Mouse (Mus musculus): ENCODE results near the gene R3hdm1. TPM values are rescaled to one million over a fixed set of nuclear protein-coding genes. Genes with fewer than 3 reads are reported as not detected.

The R3hdm1 gene
- polyA plus RNA-seq, 1 experiment: 32.6 TPM

DNA sequence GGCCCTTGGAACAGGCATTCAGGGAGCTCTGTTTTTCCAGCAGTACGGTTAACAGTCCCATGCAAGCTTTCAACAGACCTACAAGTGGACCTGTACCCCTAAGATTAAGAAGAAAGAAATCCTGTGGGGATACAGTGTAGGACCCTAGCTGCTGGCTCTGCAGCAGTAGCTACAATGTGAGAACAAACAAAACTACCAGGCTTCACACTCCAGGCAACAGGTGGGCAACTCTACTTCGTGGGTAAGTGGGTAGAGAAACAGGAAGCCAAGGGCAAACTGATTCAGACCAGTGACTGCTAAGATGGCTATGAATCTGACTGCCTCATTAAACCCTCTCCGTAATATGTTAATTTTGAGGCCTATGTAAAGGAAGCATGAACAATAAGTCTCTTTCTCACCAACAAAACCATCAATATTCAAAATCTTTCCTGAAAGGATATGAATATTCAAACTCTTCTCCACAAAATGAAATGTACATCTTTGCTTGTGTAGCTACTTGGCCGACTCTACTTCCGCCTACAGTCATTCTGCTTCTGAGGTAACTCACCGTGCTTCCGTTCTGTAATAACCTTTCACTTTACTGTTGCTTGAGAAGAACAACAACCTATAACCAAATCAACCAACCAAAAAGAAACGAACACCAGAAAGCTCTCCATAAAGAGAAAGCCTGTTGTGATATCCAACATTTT, 26.2 kb upstream of the R3hdm1 start:
- no peak overlapping the region for H3ac ChIP-seq (ENCODE audit: control insufficient read depth, insufficient read length)
- no peak for TF ChIP-seq POLR2A (IDR thresholded peaks at IDR 0.05; ENCODE audit: insufficient read length, low read depth)
- TF ChIP-seq MYOG (IDR thresholded peaks at IDR 0.05; ENCODE audit: control insufficient read depth in 1 of 3, insufficient read depth in 1 of 3, insufficient read length in 2 of 3, low read depth in 2 of 3): no peak
- TF ChIP-seq REST (IDR thresholded peaks at IDR 0.05; ENCODE audit: insufficient read depth, insufficient read length): no peak
- no peak for TF ChIP-seq TCF12 (IDR thresholded peaks at IDR 0.05; ENCODE audit: insufficient read depth, poor library complexity, severe bottlenecking)
- TF ChIP-seq TCF3 (IDR thresholded peaks at IDR 0.05; ENCODE audit: insufficient read length, low read depth): no peak
- peaks cover 4% of the 10 kb centered on the region for H3K36me3 ChIP-seq (ENCODE audit: control insufficient read depth, insufficient read depth)
- H3K79me2 ChIP-seq (ENCODE audit: control insufficient read depth, insufficient read depth): no peaks in the 10 kb centered on the region
- no peak overlapping the region for H3K4me2 ChIP-seq (ENCODE audit: low read depth)
- H3K27me3 ChIP-seq (ENCODE audit: control insufficient read depth, insufficient read depth, insufficient read length): no peaks in the 10 kb centered on the region
- H3K4me3 ChIP-seq: no peak overlapping the region

DNA sequence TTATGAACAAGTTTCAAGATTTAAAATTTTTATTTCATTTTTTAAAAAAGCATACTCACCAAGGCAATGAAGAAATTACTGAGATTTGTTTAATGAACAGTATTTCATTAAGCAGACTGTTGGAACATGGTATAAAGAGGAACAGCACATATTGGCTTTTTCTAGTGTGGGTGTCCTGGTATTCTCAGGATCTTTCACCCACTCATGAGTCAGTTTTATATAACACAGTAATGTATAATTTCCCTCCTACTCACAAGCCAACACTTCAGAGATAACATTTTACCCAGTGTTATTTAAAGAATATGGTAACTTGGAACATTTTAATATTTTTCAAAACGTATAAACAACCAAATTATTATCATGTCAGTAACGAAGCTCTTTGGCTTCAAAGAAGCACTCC, 25.3 kb upstream of the R3hdm1 start:
- H3K79me2 ChIP-seq (ENCODE audit: control insufficient read depth, insufficient read depth): no peaks in the 10 kb centered on the region
- H3ac ChIP-seq (ENCODE audit: control insufficient read depth, insufficient read length): no peak overlapping the region
- H3K27me3 ChIP-seq (ENCODE audit: control insufficient read depth, insufficient read depth, insufficient read length): no peaks in the 10 kb centered on the region
- H3K4me2 ChIP-seq (ENCODE audit: low read depth): no peak overlapping the region
- no peak overlapping the region for H3K4me3 ChIP-seq
- TF ChIP-seq CEBPB (IDR thresholded peaks at IDR 0.05; ENCODE audit: insufficient read depth, poor library complexity, severe bottlenecking) (no peak), E2F4 (IDR thresholded peaks at IDR 0.05; ENCODE audit: insufficient read depth) (no peak), POLR2AphosphoS2 (IDR thresholded peaks at IDR 0.05; ENCODE audit: insufficient read length, low read depth) (no peak), TCF12 (IDR thresholded peaks at IDR 0.05; ENCODE audit: insufficient read depth, poor library complexity, severe bottlenecking) (no peak), USF1 (IDR thresholded peaks at IDR 0.05; ENCODE audit: low read depth) (no peak), TCF3 (IDR thresholded peaks at IDR 0.05; ENCODE audit: insufficient read length, low read depth) (no peak), REST (IDR thresholded peaks at IDR 0.05; ENCODE audit: insufficient read depth, insufficient read length) (no peak)
- peaks cover 4% of the 10 kb centered on the region for H3K36me3 ChIP-seq (ENCODE audit: control insufficient read depth, insufficient read depth)

DNA sequence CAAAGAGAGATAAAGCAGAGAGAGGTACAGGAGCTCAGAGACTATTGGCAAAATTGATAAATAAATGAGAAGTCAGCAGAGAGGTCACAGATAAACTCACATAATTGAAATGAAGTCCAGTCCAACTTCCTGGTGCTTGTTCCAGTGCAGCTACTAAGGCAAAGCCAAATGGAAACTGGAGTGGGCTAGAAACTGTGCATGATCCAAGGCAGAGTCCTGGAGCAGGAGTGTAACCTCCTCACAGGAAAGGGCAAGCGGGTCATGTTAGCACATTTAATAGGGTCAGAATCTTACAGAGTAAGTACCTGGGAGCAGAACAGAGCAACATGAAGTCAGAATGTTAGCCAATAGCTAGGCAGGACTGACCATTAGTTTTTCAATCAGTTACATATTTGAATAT, 24.5 kb upstream of the R3hdm1 start:
- H3K4me2 ChIP-seq (ENCODE audit: low read depth): no peak overlapping the region
- TF ChIP-seq SRF (IDR thresholded peaks at IDR 0.05; ENCODE audit: control insufficient read depth, insufficient read length, low read depth) (no peak), MYOD1 (IDR thresholded peaks at IDR 0.05; ENCODE audit: control insufficient read depth in 1 of 3, insufficient read length in 2 of 3, low read depth in 2 of 3) (no peak), POLR2A (IDR thresholded peaks at IDR 0.05; ENCODE audit: insufficient read length, low read depth) (no peak), TCF12 (IDR thresholded peaks at IDR 0.05; ENCODE audit: insufficient read depth, poor library complexity, severe bottlenecking) (no peak), CEBPB (IDR thresholded peaks at IDR 0.05; ENCODE audit: insufficient read depth, poor library complexity, severe bottlenecking) (no peak), TCF3 (IDR thresholded peaks at IDR 0.05; ENCODE audit: insufficient read length, low read depth) (no peak), USF1 (IDR thresholded peaks at IDR 0.05; ENCODE audit: low read depth) (no peak), E2F4 (IDR thresholded peaks at IDR 0.05; ENCODE audit: insufficient read depth) (no peak), MYOG (IDR thresholded peaks at IDR 0.05; ENCODE audit: control insufficient read depth in 1 of 3, insufficient read depth in 1 of 3, insufficient read length in 2 of 3, low read depth in 2 of 3) (no peak)
- no peak overlapping the region for H3K4me3 ChIP-seq
- H3K27me3 ChIP-seq (ENCODE audit: control insufficient read depth, insufficient read depth, insufficient read length): no peaks in the 10 kb centered on the region
- no peak overlapping the region for H3ac ChIP-seq (ENCODE audit: control insufficient read depth, insufficient read length)
- no peaks in the 10 kb centered on the region for H3K79me2 ChIP-seq (ENCODE audit: control insufficient read depth, insufficient read depth)
- H3K36me3 ChIP-seq (ENCODE audit: control insufficient read depth, insufficient read depth): peaks cover 4% of the 10 kb centered on the region

DNA sequence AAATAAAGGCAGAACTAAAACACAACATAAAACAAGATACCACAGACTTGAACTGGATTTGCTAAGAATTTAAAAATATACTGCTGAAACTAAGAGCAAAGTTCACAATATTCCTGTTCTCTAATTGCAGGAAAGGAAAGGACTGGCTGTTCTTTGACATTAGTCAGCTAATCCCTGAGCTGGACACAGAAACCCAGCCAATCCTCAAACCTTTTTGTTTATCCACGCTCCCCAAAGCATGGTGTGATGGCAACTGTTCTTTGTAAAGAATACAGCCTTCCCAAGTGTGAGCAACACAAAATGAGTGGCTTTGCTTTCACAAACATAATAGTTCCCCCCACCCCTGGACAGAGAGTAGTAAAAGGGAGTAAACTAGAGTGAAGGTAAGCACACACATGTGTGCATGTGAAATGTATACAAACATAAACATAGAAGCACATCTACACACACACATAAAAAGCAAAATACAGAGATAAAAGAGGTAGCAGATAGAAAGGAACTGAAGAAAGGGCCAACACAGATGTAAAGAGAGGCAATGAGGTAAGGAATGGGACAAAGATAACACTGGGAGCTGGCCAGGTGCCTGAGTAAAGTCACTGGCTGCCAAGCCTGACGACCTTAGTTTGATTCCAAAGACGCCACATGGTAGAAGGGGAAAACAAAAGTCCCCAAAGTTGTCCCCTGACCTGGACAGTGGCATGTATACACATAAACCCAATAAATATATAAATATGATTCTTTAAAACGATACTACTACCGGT, 22.0 kb upstream of the R3hdm1 start:
- H3K4me3 ChIP-seq: no peak overlapping the region
- no peak overlapping the region for H3ac ChIP-seq (ENCODE audit: control insufficient read depth, insufficient read length)
- peaks cover 4% of the 10 kb centered on the region for H3K36me3 ChIP-seq (ENCODE audit: control insufficient read depth, insufficient read depth)
- TF ChIP-seq MYOD1 (IDR thresholded peaks at IDR 0.05; ENCODE audit: control insufficient read depth in 1 of 3, insufficient read length in 2 of 3, low read depth in 2 of 3) (no peak), POLR2AphosphoS2 (IDR thresholded peaks at IDR 0.05; ENCODE audit: insufficient read length, low read depth) (no peak), POLR2A (IDR thresholded peaks at IDR 0.05; ENCODE audit: insufficient read length, low read depth) (no peak), REST (IDR thresholded peaks at IDR 0.05; ENCODE audit: insufficient read depth, insufficient read length) (no peak)
- no peaks in the 10 kb centered on the region for H3K79me2 ChIP-seq (ENCODE audit: control insufficient read depth, insufficient read depth)
- H3K27me3 ChIP-seq (ENCODE audit: control insufficient read depth, insufficient read depth, insufficient read length): no peaks in the 10 kb centered on the region
- no peak overlapping the region for H3K4me2 ChIP-seq (ENCODE audit: low read depth)

DNA sequence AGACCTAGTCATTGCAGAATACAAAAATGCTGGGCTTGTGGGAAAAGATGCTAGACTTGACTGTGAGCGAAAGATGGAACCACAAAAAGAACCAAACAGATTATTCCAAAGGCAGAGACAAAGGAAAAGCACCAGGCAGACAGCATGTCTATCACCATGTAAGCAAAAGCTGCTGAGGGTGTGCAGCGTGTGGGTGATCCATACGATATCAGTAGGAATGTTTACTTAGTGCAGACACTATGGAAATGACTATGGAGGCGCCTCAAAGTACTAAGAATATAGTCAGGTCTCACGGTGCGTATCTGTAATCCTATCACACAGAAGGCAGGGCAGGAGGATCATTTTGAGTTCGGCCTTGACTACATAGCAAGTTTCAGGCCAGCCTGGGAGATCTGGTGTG, 21.2 kb upstream of the R3hdm1 start:
- no peak overlapping the region for H3K4me2 ChIP-seq (ENCODE audit: low read depth)
- H3K4me3 ChIP-seq: no peak overlapping the region
- H3ac ChIP-seq (ENCODE audit: control insufficient read depth, insufficient read length): no peak overlapping the region
- H3K79me2 ChIP-seq (ENCODE audit: control insufficient read depth, insufficient read depth): no peaks in the 10 kb centered on the region
- peaks cover 3% of the 10 kb centered on the region for H3K36me3 ChIP-seq (ENCODE audit: control insufficient read depth, insufficient read depth)
- no peaks in the 10 kb centered on the region for H3K27me3 ChIP-seq (ENCODE audit: control insufficient read depth, insufficient read depth, insufficient read length)
- no peak for TF ChIP-seq REST (IDR thresholded peaks at IDR 0.05; ENCODE audit: insufficient read depth, insufficient read length)
- TF ChIP-seq MYOG (IDR thresholded peaks at IDR 0.05; ENCODE audit: control insufficient read depth in 1 of 3, insufficient read depth in 1 of 3, insufficient read length in 2 of 3, low read depth in 2 of 3): no peak

All from myocyte (in vitro differentiated cells).